ENCODE assay signal across 8 mouse cellular contexts in the genomic region with DNA sequence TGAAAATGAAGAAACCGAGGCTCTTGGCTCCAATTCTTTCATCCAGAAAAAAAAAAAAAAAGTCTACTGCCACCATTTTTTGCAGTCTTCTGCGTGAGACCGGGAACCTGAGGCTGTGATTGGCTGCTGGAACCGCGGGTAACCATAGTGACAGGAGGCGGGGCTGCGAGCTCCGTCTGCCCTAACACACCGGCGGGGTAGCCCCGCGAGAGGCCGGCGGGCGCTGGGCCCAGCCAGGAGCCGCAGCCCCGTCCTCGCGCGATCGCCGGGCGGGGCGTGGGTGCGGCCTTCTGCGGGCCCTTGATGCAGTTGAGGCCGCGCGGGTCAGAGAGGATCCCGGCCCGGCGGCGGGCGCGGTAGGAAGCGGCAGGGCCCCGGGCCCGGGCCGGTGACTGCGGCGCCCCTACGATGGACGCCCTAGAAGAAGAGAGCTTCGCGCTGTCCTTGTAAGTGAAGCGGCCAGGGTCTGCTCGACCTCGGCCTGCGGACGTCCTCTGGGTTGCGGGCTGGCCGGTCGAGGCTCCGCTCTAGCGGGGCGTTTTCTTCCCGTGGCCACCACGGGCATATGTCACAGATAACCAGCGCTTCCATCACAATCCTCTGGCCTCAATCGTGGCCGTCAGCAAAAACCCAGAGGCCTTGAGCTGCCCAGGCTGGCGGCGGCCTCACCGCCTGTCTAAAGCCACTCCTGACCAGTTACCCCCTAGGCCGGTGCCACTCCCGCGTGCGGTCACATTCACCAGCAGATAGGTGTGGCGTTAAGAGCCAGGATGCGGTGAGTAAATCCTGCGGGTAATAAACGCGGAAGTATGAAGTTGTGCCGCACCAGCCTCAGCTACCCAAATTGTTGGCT. TPM values are rescaled to one million over a fixed set of nuclear protein-coding genes. Genes with fewer than 3 reads are reported as not detected.
DNase-seq lines count a peak whose midpoint lies in the region; ATAC-seq and TF ChIP-seq lines count a peak whose summit lies in the region.

A gene (plus strand): TSS at position 145 of the 853 bp plus-strand sequence.

- peak within 1 kb of the TSS; percentile 90 for H3K9ac ChIP-seq in lung, postnatal 0 days (replicated peaks; ENCODE audit: low read depth)

- H3K36me3 ChIP-seq in hindbrain, embryonic 10.5 days, result peaks cover 41% of the 10 kb centered on the region
- peaks cover 14% of the 10 kb centered on the region; the same call in 1 of the 2 replicates for H3K36me3 ChIP-seq in lung, postnatal 0 days (ENCODE audit: insufficient read depth, low read length)

- peak within 1 kb of the TSS; percentile 98 for H3K27ac ChIP-seq in hindbrain, embryonic 10.5 days
- peak within 1 kb of the TSS; percentile 94 for H3K27ac ChIP-seq in lung, postnatal 0 days (ENCODE audit: low read length)

- H3K9me3 ChIP-seq in hindbrain, embryonic 10.5 days, result no peaks in the 10 kb centered on the region
- no peaks in the 10 kb centered on the region for H3K9me3 ChIP-seq in lung, postnatal 0 days (ENCODE audit: low read length)

- no peaks in the 10 kb centered on the region for H3K27me3 ChIP-seq in hindbrain, embryonic 10.5 days (ENCODE audit: insufficient read depth, poor library complexity, severe bottlenecking)
- H3K27me3 ChIP-seq in lung, postnatal 0 days (replicated peaks; ENCODE audit: insufficient read depth, low read length), result no peaks in the 10 kb centered on the region

- peaks cover 19% of the 10 kb centered on the region for H3K4me1 ChIP-seq in hindbrain, embryonic 10.5 days (replicated peaks)
- peaks cover 9% of the 10 kb centered on the region; the same call in 1 of the 2 replicates for H3K4me1 ChIP-seq in lung, postnatal 0 days (ENCODE audit: insufficient read depth, low read depth, low read length)

- under 1% methylated on average over 73 of the region's 74 CpGs for WGBS in hindbrain, embryonic 10.5 days
- under 1% methylated on average over 52 of the region's 74 CpGs for WGBS in lung, postnatal 0 days

- H3K4me2 ChIP-seq in lung, postnatal 0 days (replicated peaks; ENCODE audit: low read depth, low read length), result peak within 1 kb of the TSS; percentile 71

- DNase-seq in MEL-GATA-1-ER (ENCODE audit: extremely low read depth, low read depth), result peak; percentile 83
- peak; percentile 92 for DNase-seq in cerebellum, adult 8-10 months
- DNase-seq in hindbrain, embryonic 10.5 days (ENCODE audit: low spot score), result peak; percentile 95
- peak; percentile 97 for DNase-seq in layer of hippocampus, adult 9-11 months
- peak; percentile 98 for DNase-seq in lung, postnatal 0 days (ENCODE audit: low spot score)
- peak; percentile 94 for DNase-seq in ovary, postnatal 14 days (ENCODE audit: low spot score)
- DNase-seq in thymus, postnatal 14 days, result peak; percentile 94

- H3K4me3 ChIP-seq in hindbrain, embryonic 10.5 days, result peak within 1 kb of the TSS; percentile 86
- H3K4me3 ChIP-seq in lung, postnatal 0 days (ENCODE audit: low read depth, low read length), result peak within 1 kb of the TSS; percentile 71

- ATAC-seq in frontal cortex, adult (ENCODE audit: low TSS enrichment), result peak; percentile 99
- ATAC-seq in lung, postnatal 0 days, result peak; percentile 100

- TF ChIP-seq EP300 in lung, postnatal 0 days (IDR thresholded peaks at IDR 0.05), result no peak

- TF ChIP-seq CTCF in lung, postnatal 0 days (IDR thresholded peaks at IDR 0.05), result no peak

RNA-seq across cellular contexts. Expression of the gene that starts here (rescaled TPM):
- polyA plus RNA-seq in hindbrain, embryonic 10.5 days (2016; fragmentation: Nextera tagmentation; extraction: Ambion mirVana), result 205 and 217 TPM in 2 replicates
- 120 and 135 TPM in 2 replicates for polyA plus RNA-seq in lung, postnatal 0 days (2015; fragmentation: Nextera tagmentation; extraction: Ambion mirVana)

Comparison
In these comparisons a context has a peak if more than half of its experiments do, and no peak if none do; other contexts are left out.
1. Peak in every context shown above with its lines: DNase-seq, ATAC-seq, H3K4me3 ChIP-seq and H3K27ac ChIP-seq.